Mouse (Mus musculus): Measurements from ENCODE around the gene Lrrtm1. TPM values are rescaled to one million over a fixed set of nuclear protein-coding genes. Genes with fewer than 3 reads are reported as not detected.

The Lrrtm1 gene
- total RNA-seq, 1 experiment from 2014 or later: not detected

DNA sequence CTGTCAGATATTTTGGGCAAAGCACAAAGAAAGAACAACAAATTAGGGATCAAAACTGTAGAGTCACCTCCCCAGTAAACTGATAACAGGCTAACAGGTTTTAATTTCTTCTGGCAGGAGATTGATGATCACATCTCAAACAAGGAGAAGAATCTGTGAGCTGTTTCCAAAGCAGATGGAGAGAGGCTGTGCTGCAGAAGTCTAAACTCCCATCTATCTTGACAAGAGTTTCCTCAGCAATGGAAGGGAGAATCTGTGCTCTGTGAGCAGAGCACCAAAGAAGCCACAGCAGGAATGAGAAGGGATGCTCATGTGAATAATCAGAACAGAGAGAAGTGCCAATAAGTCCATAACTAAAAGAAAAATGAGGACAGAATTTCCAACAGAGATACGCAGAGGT is 58.8 kb downstream of the Lrrtm1 start:
- ATAC-seq (replicated peaks; ENCODE audit: low read depth, poor library complexity, severe bottlenecking): no peak

DNA sequence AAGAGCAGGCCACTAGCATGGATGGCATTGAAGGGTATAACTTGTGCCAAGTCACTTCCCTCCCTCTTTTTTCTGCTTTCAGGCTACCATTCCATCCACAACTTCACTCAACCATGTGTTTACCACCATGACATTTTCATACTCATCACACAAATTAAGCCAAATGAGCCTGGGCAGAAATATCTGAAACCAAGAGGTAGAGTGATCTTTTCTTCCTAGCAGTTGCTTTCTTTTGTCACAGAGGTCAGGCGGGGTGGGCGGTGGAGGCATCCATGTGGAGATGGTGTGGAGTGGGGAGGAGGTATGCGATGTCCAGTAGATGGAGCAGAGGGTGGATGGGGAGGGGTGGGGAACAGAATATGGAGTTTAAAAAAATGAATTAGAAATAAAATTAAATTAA is 64.3 kb downstream of the Lrrtm1 start:
- ATAC-seq (replicated peaks; ENCODE audit: low read depth, poor library complexity, severe bottlenecking): no peak

All from common myeloid progenitor, adult 5-6 weeks (primary cell).